Mouse (Mus musculus): ENCODE data around the gene Fbxo48. TPM values are rescaled to one million over a fixed set of nuclear protein-coding genes. Genes with fewer than 3 reads are reported as not detected.

Fbxo48 gene
- 1.4 and 1.5 TPM in 2 replicates for polyA plus RNA-seq (2014; fragmentation: Nextera tagmentation; extraction: Ambion mirVana)

DNA sequence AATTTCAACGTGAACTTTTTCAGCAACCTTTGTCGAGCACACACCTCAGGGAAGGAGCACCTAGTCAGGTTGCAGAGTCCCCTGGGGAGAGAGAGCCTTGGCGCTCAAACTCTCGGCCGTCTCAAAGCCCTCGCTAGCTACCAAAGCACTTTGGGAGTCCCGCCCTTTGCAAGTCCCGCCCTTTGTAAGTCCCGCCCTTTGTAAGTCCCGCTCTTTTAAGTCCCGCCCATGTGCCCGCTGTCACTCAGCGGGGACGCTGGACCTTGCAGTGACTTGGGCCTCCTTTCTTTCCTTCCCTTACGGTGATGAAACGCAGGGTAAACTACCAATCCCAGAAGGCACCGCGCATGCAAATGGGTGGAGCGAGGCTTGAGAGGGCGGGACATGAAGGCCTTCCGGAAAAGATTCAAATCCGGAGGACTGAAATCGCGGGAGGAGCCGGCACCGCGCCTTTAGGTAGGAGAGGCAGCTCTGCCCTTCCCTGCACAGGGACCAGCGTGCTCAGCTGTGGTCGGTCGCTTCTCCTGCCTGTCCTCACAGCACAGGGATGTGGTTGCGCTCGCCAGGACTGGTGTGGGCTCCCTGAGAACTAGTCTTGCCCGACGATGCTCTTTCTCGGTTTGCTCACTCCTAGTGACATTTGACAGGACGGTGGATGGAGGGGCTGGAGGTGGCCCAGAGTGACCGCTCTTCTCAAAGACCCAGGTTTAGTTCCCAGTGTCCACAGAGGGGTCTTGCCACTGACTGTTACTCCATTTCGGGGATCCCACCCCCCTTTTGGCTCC lies at the start of gene Fbxo48:
Gene Fbxo48, plus strand, starts transcription at position 400 of the 785 bp plus-strand sequence.
- Histone ChIP-seq H3K27ac (replicated peaks; ENCODE audit: low read depth, low read length) (0 out of 2 replicates have a peak within 1 kb of the TSS, but pooled peaks have one; percentile 39), H3K9ac (ENCODE audit: low read depth, low read length) (peak within 1 kb of the TSS; percentile 71), H3K36me3 (ENCODE audit: control insufficient read depth, insufficient read depth, low read length) (no peaks in the 10 kb centered on the region), H3K4me3 (ENCODE audit: low read depth, low read length) (peak within 1 kb of the TSS; percentile 58), H3K4me1 (ENCODE audit: control insufficient read depth, insufficient read depth, low read length) (no peaks in the 10 kb centered on the region), H3K4me2 (ENCODE audit: low read depth, low read length) (peak within 1 kb of the TSS; percentile 78), H3K9me3 (ENCODE audit: control insufficient read depth, low read length) (no peaks in the 10 kb centered on the region), H3K27me3 (replicated peaks; ENCODE audit: control insufficient read depth, insufficient read depth, low read length) (no peaks in the 10 kb centered on the region)
- 0% methylated on average over 35 of the region's 38 CpGs for WGBS
- DNase-seq (ENCODE audit: low spot score) (peak; percentile 99), ATAC-seq (ENCODE audit: low read depth) (peak; percentile 100)

DNA sequence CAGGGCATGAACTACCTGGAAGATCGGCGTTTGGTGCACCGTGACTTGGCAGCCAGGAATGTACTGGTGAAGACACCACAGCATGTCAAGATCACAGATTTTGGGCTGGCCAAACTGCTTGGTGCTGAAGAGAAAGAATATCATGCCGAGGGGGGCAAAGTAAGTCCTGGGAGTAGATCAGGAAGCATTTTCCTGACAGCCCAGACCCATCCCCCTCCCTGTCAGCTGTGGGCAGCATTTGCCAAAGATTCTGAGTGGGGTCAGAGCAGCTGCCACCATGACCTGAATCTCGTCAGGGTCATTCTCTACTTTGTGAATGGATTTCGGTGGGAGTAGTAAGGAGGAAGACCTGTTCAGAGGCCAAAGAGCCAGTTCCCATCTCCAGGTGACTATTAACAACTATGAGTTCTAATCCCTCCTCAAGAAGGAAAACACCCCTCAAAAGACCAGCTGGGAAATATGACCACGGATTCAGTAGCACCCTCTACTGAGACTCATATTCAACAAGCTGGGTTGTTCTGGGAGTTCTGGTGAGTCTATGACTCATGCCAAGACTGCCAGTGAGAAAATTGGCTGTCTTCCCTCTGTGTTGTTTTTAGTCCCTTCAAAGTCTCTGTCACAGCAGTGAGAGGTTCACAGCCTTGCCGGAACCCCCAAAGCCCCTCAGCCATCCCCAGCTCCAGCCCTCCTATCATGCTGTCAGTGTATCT lies 46.7 kb upstream of the Fbxo48 start:
- no peaks in the 10 kb centered on the region for H3K27me3 ChIP-seq (replicated peaks; ENCODE audit: control insufficient read depth, insufficient read depth, low read length)
- H3K4me3 ChIP-seq (ENCODE audit: low read depth, low read length): no peak overlapping the region
- no peak overlapping the region for H3K9ac ChIP-seq (ENCODE audit: low read depth, low read length)
- H3K9me3 ChIP-seq (ENCODE audit: control insufficient read depth, low read length): no peaks in the 10 kb centered on the region
- peaks cover 42% of the 10 kb centered on the region for H3K36me3 ChIP-seq (ENCODE audit: control insufficient read depth, insufficient read depth, low read length)
- WGBS: 64% methylated on average over 8 of the region's 8 CpGs
- peaks cover 7% of the 10 kb centered on the region; the same call in 1 of the 2 replicates for H3K4me1 ChIP-seq (ENCODE audit: control insufficient read depth, insufficient read depth, low read length)
- no peak overlapping the region for H3K27ac ChIP-seq (replicated peaks; ENCODE audit: low read depth, low read length)
- no peak for DNase-seq (ENCODE audit: low spot score)
- no peak for ATAC-seq (ENCODE audit: low read depth)
- H3K4me2 ChIP-seq (ENCODE audit: low read depth, low read length): no peak overlapping the region

DNA sequence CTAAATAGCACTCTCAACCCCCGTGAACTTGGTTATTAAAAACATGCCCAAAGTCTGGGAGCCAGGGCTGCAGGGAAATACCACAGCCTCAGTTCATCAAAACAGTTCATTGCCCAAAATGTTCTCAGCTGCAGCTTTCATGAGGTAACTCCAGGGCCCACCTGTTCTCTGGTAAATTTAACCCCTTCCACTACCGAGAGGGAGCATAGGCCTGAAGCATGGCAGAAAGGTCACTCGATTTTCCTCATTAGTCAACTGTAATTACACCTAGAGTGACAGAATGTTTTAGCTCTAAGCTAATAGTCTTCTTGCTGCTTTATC lies 46.2 kb upstream of the Fbxo48 start:
- H3K4me3 ChIP-seq (ENCODE audit: low read depth, low read length): no peak overlapping the region
- no peaks in the 10 kb centered on the region for H3K9me3 ChIP-seq (ENCODE audit: control insufficient read depth, low read length)
- H3K4me2 ChIP-seq (ENCODE audit: low read depth, low read length): no peak overlapping the region
- ATAC-seq (ENCODE audit: low read depth): no peak
- peaks cover 7% of the 10 kb centered on the region; the same call in 1 of the 2 replicates for H3K4me1 ChIP-seq (ENCODE audit: control insufficient read depth, insufficient read depth, low read length)
- H3K9ac ChIP-seq (ENCODE audit: low read depth, low read length): no peak overlapping the region
- H3K27me3 ChIP-seq (replicated peaks; ENCODE audit: control insufficient read depth, insufficient read depth, low read length): no peaks in the 10 kb centered on the region
- peak; percentile 31 for DNase-seq (ENCODE audit: low spot score)
- no peak overlapping the region for H3K27ac ChIP-seq (replicated peaks; ENCODE audit: low read depth, low read length)
- 36% methylated on average over 3 of the region's 3 CpGs for WGBS
- peaks cover 46% of the 10 kb centered on the region for H3K36me3 ChIP-seq (ENCODE audit: control insufficient read depth, insufficient read depth, low read length)

DNA sequence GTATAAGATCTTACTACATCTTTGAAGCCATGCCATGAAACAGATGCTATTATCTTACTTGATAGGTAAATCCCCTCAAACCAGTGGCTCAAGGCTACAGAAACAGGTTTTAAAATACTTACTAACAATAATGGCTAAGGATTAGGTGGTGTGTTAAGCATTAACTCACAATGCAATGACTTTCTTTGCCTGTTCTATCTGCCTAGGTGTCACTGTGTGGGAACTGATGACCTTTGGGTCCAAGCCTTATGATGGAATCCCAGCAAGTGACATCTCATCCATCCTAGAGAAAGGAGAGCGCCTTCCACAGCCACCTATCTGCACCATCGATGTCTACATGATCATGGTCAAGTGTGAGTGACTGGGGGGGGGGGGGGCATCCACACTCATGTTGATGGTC lies 44.6 kb upstream of the Fbxo48 start:
- H3K4me3 ChIP-seq (ENCODE audit: low read depth, low read length): no peak overlapping the region
- DNase-seq (ENCODE audit: low spot score): no peak
- H3K9ac ChIP-seq (ENCODE audit: low read depth, low read length): no peak overlapping the region
- H3K9me3 ChIP-seq (ENCODE audit: control insufficient read depth, low read length): no peaks in the 10 kb centered on the region
- peaks cover 61% of the 10 kb centered on the region for H3K36me3 ChIP-seq (ENCODE audit: control insufficient read depth, insufficient read depth, low read length)
- WGBS: 100% methylated on average over 2 of the region's 2 CpGs
- no peak for ATAC-seq (ENCODE audit: low read depth)
- H3K27ac ChIP-seq (replicated peaks; ENCODE audit: low read depth, low read length): no peak overlapping the region
- peaks cover 7% of the 10 kb centered on the region; the same call in 1 of the 2 replicates for H3K4me1 ChIP-seq (ENCODE audit: control insufficient read depth, insufficient read depth, low read length)
- no peaks in the 10 kb centered on the region for H3K27me3 ChIP-seq (replicated peaks; ENCODE audit: control insufficient read depth, insufficient read depth, low read length)
- H3K4me2 ChIP-seq (ENCODE audit: low read depth, low read length): no peak overlapping the region

DNA sequence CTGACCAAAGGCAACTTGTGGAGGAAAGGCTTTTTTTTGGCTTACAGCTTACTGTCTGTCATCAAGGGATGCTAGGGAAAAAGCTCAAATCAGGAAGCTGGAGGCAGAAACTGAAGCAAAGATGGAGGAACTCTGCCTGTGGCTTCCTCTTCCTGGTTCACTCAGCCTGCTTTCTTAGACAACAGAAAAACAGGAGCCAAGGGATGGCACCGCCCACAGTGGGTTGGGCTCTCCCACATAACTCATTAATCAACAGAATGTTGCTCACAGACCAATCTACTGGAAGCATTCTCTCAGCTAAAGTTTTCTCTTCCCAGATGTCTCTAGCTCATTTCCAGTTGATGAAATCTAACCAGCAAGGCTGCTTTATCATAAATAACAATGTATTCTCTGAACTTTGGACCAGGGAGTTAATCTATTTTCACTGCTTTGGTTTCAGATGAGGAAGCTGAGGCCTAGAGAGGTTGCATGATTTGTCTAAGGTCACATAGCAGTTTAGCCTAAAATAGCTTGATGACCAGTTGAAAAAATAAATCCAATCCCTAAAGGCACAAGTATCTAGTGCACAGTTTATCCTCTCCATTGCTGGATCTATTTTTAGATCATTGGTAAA lies 43.6 kb upstream of the Fbxo48 start:
- peaks cover 69% of the 10 kb centered on the region for H3K36me3 ChIP-seq (ENCODE audit: control insufficient read depth, insufficient read depth, low read length)

DNA sequence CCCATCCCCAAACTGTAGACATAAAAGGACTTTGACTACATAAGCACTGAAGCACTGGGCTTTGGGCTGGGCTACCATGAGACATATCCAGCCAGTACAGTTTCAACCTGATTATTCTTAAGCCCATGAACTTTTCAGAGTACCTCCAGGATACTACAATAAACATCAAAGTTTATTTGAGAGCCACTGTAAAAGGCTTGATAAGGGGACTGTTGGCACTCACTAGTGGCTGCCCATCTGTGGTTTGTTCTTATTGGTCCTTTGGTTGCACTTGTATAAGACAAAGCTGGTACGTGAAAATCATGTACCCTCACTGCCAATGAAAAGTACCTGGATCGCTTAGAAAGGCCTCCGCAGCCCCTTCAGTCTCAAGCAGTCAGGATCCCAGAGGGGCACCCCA lies 36.4 kb upstream of the Fbxo48 start:
- H3K36me3 ChIP-seq (ENCODE audit: control insufficient read depth, insufficient read depth, low read length): peaks cover 24% of the 10 kb centered on the region
- no peak overlapping the region for H3K27ac ChIP-seq (replicated peaks; ENCODE audit: low read depth, low read length)
- no peaks in the 10 kb centered on the region for H3K9me3 ChIP-seq (ENCODE audit: control insufficient read depth, low read length)
- no peaks in the 10 kb centered on the region for H3K27me3 ChIP-seq (replicated peaks; ENCODE audit: control insufficient read depth, insufficient read depth, low read length)
- 80% methylated on average over 3 of the region's 3 CpGs for WGBS
- DNase-seq (ENCODE audit: low spot score): no peak
- no peak overlapping the region for H3K4me3 ChIP-seq (ENCODE audit: low read depth, low read length)
- ATAC-seq (ENCODE audit: low read depth): no peak
- H3K4me1 ChIP-seq (ENCODE audit: control insufficient read depth, insufficient read depth, low read length): no peaks in the 10 kb centered on the region
- H3K4me2 ChIP-seq (ENCODE audit: low read depth, low read length): no peak overlapping the region
- no peak overlapping the region for H3K9ac ChIP-seq (ENCODE audit: low read depth, low read length)

More for the DNA sequence above, 43.6 kb upstream of the Fbxo48 start:
- Histone ChIP-seq H3K4me1 (ENCODE audit: control insufficient read depth, insufficient read depth, low read length) (peaks cover 4% of the 10 kb centered on the region; the same call in 1 of the 2 replicates), H3K9me3 (ENCODE audit: control insufficient read depth, low read length) (no peaks in the 10 kb centered on the region), H3K4me2 (ENCODE audit: low read depth, low read length) (no peak overlapping the region), H3K27me3 (replicated peaks; ENCODE audit: control insufficient read depth, insufficient read depth, low read length) (no peaks in the 10 kb centered on the region), H3K4me3 (ENCODE audit: low read depth, low read length) (no peak overlapping the region), H3K9ac (ENCODE audit: low read depth, low read length) (no peak overlapping the region), H3K27ac (replicated peaks; ENCODE audit: low read depth, low read length) (no peak overlapping the region)
- WGBS: 95% methylated on average over 1 of the region's 1 CpGs
- ATAC-seq (ENCODE audit: low read depth) (no peak), DNase-seq (ENCODE audit: low spot score) (no peak)

DNA sequence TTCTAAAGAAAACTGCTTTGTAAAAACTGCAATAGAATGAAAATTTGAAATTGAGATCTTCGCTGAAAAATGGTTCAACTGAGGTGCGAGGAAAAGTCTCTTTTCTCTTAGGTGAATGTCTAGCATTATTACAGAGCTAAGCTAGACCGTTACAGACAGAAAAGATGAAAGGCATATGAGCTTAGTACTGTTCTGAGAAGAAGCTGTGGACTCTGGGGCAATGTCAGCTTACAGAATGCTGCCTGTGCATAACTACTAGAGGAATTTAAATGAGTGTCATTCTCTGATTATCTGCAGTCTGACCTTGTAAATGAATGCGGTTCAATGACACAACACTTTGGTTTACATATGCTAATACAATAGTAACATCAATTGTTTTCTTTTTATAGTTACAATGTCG lies 35.3 kb upstream of the Fbxo48 start:
- DNase-seq (ENCODE audit: low spot score): no peak
- H3K27me3 ChIP-seq (replicated peaks; ENCODE audit: control insufficient read depth, insufficient read depth, low read length): no peaks in the 10 kb centered on the region
- peaks cover 15% of the 10 kb centered on the region for H3K36me3 ChIP-seq (ENCODE audit: control insufficient read depth, insufficient read depth, low read length)
- H3K27ac ChIP-seq (replicated peaks; ENCODE audit: low read depth, low read length): no peak overlapping the region
- no peak overlapping the region for H3K4me3 ChIP-seq (ENCODE audit: low read depth, low read length)
- no peaks in the 10 kb centered on the region for H3K9me3 ChIP-seq (ENCODE audit: control insufficient read depth, low read length)
- WGBS: 79% methylated on average over 5 of the region's 5 CpGs
- no peak overlapping the region for H3K4me2 ChIP-seq (ENCODE audit: low read depth, low read length)
- no peak for ATAC-seq (ENCODE audit: low read depth)
- no peak overlapping the region for H3K9ac ChIP-seq (ENCODE audit: low read depth, low read length)
- H3K4me1 ChIP-seq (ENCODE audit: control insufficient read depth, insufficient read depth, low read length): no peaks in the 10 kb centered on the region

DNA sequence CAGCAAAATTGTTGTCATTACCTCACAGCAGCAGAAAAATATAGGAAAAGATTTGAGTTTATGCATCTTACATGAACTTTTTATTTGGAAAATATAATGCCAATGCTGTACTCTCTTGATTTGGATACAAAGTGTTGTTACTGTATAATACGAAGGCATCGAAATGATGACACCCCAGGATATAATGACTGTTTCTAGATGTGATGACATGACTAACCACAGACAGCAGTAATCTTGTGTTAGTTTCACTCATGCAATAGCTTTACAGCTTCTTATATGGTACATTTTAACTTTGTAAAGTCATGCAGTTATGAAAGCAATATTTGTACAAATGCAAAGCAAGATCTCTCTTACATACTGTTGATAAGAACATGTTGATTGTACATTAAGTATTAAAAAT lies 33.7 kb upstream of the Fbxo48 start:
- 94% methylated on average over 2 of the region's 2 CpGs for WGBS

More for the DNA sequence above, 33.7 kb upstream of the Fbxo48 start:
- no peaks in the 10 kb centered on the region for H3K4me1 ChIP-seq (ENCODE audit: control insufficient read depth, insufficient read depth, low read length)
- H3K27me3 ChIP-seq (replicated peaks; ENCODE audit: control insufficient read depth, insufficient read depth, low read length): no peaks in the 10 kb centered on the region
- DNase-seq (ENCODE audit: low spot score) (no peak), ATAC-seq (ENCODE audit: low read depth) (no peak)
- H3K4me2 ChIP-seq (ENCODE audit: low read depth, low read length): no peak overlapping the region
- H3K27ac ChIP-seq (replicated peaks; ENCODE audit: low read depth, low read length): no peak overlapping the region
- H3K9ac ChIP-seq (ENCODE audit: low read depth, low read length): no peak overlapping the region
- no peak overlapping the region for H3K4me3 ChIP-seq (ENCODE audit: low read depth, low read length)
- no peaks in the 10 kb centered on the region for H3K9me3 ChIP-seq (ENCODE audit: control insufficient read depth, low read length)
- no peaks in the 10 kb centered on the region for H3K36me3 ChIP-seq (ENCODE audit: control insufficient read depth, insufficient read depth, low read length)
